Mouse (Mus musculus): Measurements from ENCODE around the gene Poldip2.

The Poldip2 gene

GRCm38 (mm10) chr11:78540358-78540757 is 28.4 kb downstream of the Poldip2 start:
- no peak for DNase-seq (ENCODE audit: low read depth, low spot score)

GRCm38 (mm10) chr11:78544449-78545111 is 32.6 kb downstream of the Poldip2 start:
- DNase-seq (ENCODE audit: low read depth, low spot score): peak; percentile 26

GRCm38 (mm10) chr11:78545181-78545580 is 33.2 kb downstream of the Poldip2 start:
- DNase-seq (ENCODE audit: low read depth, low spot score): no peak

- DNase-seq (ENCODE audit: low read depth, low spot score): no peak
Observed at GRCm38 (mm10) chr11:78547718-78548460, 35.9 kb downstream of the Poldip2 start.

- DNase-seq (ENCODE audit: low read depth, low spot score): no peak
Observed at GRCm38 (mm10) chr11:78549491-78549987, 37.5 kb downstream of the Poldip2 start.

GRCm38 (mm10) chr11:78550168-78551058 is 38.4 kb downstream of the Poldip2 start, which contains the start of gene Tmem97:
Gene Tmem97, minus strand, starts transcription at chr11:78550777.
- peak; percentile 99 for DNase-seq (ENCODE audit: low read depth, low spot score)

GRCm38 (mm10) chr11:78551059-78551398 is 39.0 kb downstream of the Poldip2 start:
- DNase-seq (ENCODE audit: low read depth, low spot score): no peak

GRCm38 (mm10) chr11:78555623-78556022 is 43.6 kb downstream of the Poldip2 start:
- DNase-seq (ENCODE audit: low read depth, low spot score): no peak

GRCm38 (mm10) chr11:78556070-78556469 is 44.1 kb downstream of the Poldip2 start:
- DNase-seq (ENCODE audit: low read depth, low spot score): no peak

- peak; percentile 66 for DNase-seq (ENCODE audit: low read depth, low spot score)
Observed at GRCm38 (mm10) chr11:78557241-78557640, 45.2 kb downstream of the Poldip2 start.

- peak; percentile 80 for DNase-seq (ENCODE audit: low read depth, low spot score)
Observed at GRCm38 (mm10) chr11:78560447-78560846, 48.5 kb downstream of the Poldip2 start.

GRCm38 (mm10) chr11:78566775-78567174 is 54.8 kb downstream of the Poldip2 start:
- DNase-seq (ENCODE audit: low read depth, low spot score): no peak

- DNase-seq (ENCODE audit: low read depth, low spot score): no peak
Observed at GRCm38 (mm10) chr11:78567614-78568013, 55.6 kb downstream of the Poldip2 start.

GRCm38 (mm10) chr11:78568827-78569226 is 56.8 kb downstream of the Poldip2 start:
- DNase-seq (ENCODE audit: low read depth, low spot score): no peak

- no peak for DNase-seq (ENCODE audit: low read depth, low spot score)
Observed at GRCm38 (mm10) chr11:78569806-78570205, 57.8 kb downstream of the Poldip2 start.

GRCm38 (mm10) chr11:78571441-78571840 is 59.4 kb downstream of the Poldip2 start:
- DNase-seq (ENCODE audit: low read depth, low spot score): no peak

GRCm38 (mm10) chr11:78571854-78572253 is 59.9 kb downstream of the Poldip2 start:
- DNase-seq (ENCODE audit: low read depth, low spot score): no peak

All from ZHBTc4 (cell line).